Mouse (Mus musculus) inflammation-experienced regulatory T-cells, adult 6 months (primary cell): ENCODE data around the gene Gtf2h2. TPM values are rescaled to one million over a fixed set of nuclear protein-coding genes. Genes with fewer than 3 reads are reported as not detected.
"Not testable (repeated sequence)": the region's sequence is repeated elsewhere in the genome, so short reads cannot be mapped to it uniquely, and the experiment has no call there.

Experiments used
- ATAC-seq: one replicate; pipeline ENCODE4 v1.8.0; 2017
- polyA plus RNA-seq, 3 experiments: library from polyadenylated mRNA; unstranded; fragments of 100-300 nt; shearing (Covaris generic); gene quantifications; one replicate each; pipeline ENCODE4 v1.2.1; 2017

Gene Gtf2h2
- polyA plus RNA-seq, 3 experiments from 2014 or later = 49.8 to 55.7 (median 55.5) TPM

DNA sequence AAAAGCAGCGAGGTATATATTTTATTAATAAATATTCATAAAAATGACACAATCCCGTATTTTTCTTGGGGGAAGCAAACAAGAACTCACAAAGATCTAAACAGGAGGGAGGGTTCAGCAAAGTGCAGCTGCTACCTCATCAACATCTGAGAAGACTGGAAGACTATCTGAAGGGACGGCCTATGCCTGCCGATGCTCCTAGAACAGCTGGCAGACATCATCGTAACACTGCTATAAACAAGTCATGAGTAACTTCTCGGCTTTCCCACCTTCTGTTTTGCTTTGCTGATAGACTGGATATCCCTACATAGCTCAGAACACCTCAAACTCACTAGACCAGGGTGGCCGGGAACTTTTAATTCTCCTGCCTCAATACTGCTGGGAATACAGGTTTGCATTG is 8.8 kb downstream of the Gtf2h2 start:
- ATAC-seq = no peak

DNA sequence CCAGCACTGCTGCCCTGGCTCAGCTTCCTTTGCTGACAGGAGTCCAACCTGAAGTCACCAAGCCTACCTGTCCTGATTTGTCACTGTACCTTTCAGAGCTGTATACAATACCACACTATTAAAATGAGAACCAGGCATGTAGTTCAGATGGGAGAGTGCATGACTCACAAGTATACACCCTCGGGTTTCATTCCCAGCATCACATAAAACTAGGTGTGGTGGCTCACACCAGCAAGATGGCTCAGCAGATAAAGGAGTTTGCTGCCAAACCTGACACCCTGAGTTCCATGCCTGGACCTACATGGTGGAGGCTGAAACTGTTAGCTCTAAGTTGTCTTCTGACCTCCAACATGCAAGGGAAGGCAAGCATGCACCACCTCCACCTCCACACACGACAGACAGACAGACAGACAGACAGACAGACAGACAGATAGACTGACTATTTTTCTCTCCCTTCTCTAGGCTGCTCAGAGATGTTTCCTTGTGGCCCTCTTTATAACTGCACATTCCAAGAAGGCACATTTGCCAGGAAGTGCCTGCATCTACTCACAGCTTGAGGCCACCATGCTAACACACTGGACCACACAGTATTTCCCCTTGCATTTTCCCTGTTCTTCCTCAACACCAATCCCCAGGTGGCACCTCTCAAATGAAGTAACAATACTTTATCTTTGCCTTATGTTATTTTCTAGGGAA is 28.7 kb downstream of the Gtf2h2 start:
- no peak for ATAC-seq

DNA sequence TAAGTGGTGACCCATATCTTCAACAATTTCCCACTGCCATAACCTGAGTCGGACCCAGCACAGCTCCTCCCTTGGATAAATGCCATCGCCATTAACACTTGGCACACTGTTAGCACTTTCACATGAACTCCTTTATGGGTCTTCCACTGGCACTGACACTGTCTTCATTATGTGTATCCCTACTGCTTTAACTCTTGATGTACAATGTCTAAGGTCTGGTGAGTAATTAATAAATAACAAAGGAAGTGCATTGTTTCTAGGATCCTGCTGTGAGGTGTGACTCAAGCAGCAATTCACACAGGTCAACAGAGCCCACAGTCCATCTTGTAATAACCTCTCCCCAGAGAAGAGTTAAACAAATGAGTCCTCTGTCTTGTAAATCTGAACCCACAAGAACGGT is 31.0 kb downstream of the Gtf2h2 start:
- ATAC-seq = no peak

DNA sequence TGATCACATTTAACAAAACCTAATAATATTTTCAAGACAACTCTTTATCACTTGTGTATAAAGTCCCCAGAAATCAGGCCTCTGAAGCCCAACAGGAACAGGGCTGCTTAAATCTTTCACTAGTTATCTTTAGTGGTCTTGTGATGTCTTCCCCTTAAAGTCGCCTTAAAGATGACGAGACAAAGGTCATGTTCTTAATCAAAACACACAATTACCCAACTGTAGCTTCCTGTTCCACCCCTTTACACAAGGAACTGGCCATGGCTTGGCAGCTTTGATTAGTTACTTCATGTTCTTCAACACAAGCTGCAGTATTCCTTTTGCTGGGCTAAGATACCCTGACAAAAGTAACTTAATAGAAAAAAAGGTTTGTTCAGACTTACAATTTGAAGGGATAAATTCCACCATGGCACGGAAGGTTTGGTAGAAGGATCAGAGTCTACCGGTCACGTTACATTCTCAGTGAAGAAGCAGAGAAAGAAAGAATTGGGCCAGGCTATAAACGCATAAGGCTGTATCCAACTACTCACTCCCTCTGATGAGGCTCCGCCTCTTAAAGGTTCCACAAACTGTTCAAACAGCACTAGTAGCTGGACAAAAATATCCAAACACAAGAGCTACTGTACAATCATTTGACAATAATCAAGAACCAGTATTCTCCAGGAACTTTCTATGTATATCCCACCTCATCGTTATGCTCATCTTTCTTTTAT is 39.8 kb downstream of the Gtf2h2 start, which contains the start of gene Naip1:
Gene Naip1 (minus strand): TSS at position 455 of the 713 bp plus-strand sequence.
- not testable (repeated sequence) for ATAC-seq

DNA sequence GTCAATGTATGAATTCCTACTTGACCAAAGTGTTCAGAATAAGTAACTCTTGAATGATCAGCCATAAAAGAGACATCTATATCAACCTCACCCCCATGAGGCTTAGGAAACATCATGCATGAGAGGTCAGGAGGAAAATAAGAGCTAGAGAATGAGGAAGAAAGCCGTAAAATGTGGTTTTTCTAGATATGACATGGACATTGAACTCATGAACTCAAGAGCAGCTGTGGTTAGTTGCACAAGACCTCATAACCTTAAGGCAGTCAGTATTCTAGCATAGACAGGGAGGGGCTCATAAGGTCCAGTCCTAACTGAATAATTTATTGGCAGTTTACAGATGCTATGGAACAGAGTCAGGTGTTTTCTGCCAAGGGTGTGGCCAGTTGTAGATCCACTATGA is 42.9 kb downstream of the Gtf2h2 start:
- ATAC-seq = no peak

DNA sequence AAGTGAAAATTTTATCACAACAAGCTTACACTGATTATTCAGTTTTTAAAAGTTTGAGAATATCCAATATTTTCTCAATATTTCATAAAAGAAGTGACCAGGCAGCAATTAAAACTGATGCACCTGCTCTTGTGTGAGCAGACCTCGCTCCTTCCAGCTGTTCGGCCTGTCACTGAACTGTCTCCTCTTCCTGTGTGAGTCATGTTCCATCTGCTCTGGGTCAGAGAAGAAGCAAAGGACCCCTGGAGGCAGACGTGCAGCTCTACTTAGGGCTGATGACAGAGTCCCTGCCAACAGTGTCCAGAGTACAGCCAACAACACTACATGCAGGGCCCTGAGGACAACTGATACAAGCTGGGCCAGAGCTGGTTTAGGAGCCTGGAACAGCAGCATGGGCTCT is 52.3 kb downstream of the Gtf2h2 start:
- no peak for ATAC-seq

DNA sequence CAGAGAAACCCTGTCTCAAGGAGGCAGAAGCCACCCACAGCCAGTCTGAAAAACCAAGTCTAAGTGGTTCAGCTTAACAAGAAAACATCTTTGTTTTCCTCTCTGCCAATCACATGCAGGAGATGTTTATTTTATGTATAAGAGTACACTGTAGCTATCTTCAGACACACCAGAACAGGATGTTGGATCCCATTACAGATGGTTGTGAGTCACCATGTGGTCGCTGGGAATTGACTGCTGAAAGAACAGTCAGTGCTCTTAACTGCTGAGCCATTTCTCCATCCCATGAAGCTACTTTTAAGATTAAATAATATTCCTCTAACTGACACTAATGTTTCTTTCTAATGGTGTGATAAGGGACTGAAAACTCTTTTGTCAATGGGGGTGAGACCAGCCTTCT is 53.7 kb downstream of the Gtf2h2 start:
- ATAC-seq = no peak

DNA sequence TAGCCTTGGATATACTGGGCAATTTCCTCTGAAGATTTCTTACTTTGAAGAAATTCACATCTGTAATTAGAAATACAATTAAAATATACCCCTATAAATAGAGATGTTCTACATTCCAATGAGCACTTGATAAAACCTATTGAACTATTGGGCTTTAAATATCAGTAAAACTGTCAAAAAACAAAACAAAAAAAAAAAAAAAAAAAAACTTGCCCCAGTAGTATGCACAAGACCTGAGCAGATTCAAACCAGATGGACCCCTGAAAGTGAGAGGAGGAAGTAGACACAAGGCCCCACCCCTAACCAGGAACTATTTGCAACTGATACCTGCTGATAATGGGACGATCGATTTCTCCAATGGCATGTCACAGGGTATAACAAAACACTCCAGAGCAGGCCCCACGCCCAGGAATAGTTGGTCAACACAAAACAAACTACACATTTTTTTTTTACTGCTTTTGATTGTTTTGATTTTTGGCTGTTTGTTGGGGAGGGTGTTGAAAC is 55.0 kb downstream of the Gtf2h2 start:
- ATAC-seq = no peak

DNA sequence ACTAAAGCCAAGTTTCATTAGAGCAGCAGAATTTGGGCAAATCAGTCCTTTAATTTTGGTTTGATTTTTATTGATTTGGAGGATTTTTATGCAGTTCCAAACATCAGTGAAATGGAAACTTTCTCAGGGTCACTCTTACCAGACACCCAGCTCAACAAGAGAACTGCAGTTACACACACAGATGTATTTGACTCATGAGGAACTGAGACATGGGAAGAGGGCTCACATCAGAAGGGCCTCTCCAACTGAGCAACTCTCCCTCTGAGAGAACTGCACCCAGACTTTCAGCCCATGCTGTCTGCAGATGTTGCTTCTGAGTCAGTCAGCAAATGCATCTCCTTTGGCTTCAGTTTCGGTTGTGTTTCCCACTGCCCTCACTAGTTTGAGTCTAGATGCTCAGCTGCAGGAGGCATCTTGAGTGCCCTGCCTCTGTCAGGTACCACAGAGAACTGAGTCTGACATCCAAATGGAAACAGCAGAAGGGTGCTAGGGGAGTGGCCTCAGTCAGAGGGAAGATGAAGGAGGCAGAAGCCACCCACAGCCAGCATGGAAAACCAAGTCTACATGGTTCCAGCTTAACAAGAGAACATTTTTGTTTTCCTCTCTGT is 55.7 kb downstream of the Gtf2h2 start:
- not testable (repeated sequence) for ATAC-seq

DNA sequence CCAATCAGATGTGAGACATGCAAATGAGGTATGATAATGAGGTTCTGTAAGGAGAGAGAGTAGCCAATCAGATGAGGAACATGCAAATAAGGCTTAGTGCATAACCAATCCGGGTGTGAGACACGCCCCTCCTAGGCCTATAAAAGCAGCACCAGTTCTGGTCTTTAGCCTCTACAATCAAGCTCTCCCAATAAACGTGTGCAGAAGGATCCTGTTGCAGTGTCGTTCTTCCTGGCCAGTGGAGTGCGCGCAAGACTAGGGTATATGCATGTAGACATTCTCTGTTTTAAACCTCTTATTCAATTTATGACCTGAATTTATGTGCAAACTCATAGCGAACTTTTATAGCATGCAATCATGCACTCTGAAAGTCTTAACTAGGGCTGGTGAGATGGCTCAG is 72.4 kb downstream of the Gtf2h2 start:
- ATAC-seq = not testable (repeated sequence)

DNA sequence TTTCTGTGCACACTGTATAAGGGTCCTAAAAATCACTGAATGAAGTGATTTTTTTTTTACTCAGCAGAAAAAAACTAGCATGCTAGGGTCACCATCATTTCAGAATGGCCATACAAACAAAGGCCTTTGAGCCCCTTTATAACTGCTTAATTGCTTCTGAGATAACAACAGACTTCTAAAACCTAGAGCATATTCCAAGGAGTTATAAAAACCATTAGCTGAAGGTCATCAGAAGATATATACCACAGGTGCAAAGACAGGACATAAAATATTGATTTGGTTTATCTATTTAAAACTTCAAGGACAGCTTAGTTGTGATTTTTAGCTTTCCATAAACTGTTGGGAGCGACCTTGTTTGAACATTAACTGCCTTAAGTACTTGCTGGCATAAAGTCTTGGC is 78.0 kb downstream of the Gtf2h2 start:
- ATAC-seq = no peak

Other genes with a start within 250 kb of the Gtf2h2 start
- gene Naip5, start 246.3 kb downstream of the Gtf2h2 start, polyA plus RNA-seq = 10 to 100 TPM in 2 of 3 experiments, 1 to 10 TPM in 1; 6.1 to 21.5 (median 11.3) TPM
- 1 to 10 TPM; 5.0 to 6.6 (median 5.1) TPM for gene Naip6, start 174.9 kb downstream of the Gtf2h2 start, polyA plus RNA-seq
- not detected for gene Naip1, start 39.7 kb downstream of the Gtf2h2 start, polyA plus RNA-seq
- under 1 TPM in 2 of 3 experiments, not detected in 1; 0.57 to 0.66 TPM for gene Ocln, start 60.1 kb upstream of the Gtf2h2 start, polyA plus RNA-seq
- gene Marveld2, start 124.4 kb upstream of the Gtf2h2 start, polyA plus RNA-seq = 1 to 10 TPM; 4.3 to 9.7 (median 7.9) TPM
- gene Ak6, start 158.4 kb upstream of the Gtf2h2 start, polyA plus RNA-seq = 100 to 1,000 TPM; 109 to 138 (median 137) TPM
- 10 to 100 TPM; 22.2 to 28.6 (median 27.5) TPM for gene Rad17, start 158.5 kb upstream of the Gtf2h2 start, polyA plus RNA-seq
- gene Taf9, start 159.0 kb upstream of the Gtf2h2 start, polyA plus RNA-seq = 10 to 100 TPM in 1 of 3 experiments, 1 to 10 TPM in 2; 3.3 to 21.7 (median 9.0) TPM
- gene Ccdc125, start 177.1 kb upstream of the Gtf2h2 start, polyA plus RNA-seq = 10 to 100 TPM; 24.9 to 30.1 (median 25.8) TPM
- 10 to 100 TPM; 80.9 to 96.4 (median 82.6) TPM for gene Cdk7, start 238.4 kb upstream of the Gtf2h2 start, polyA plus RNA-seq